Mouse (Mus musculus) CD4-positive helper T cell, adult 2 months (primary cell): ENCODE results near the gene Kif22.
A peak's percentile ranks its signal among the peaks of the same experiment; 100 is the strongest.
"Not testable (repeated sequence)": the region's sequence is repeated elsewhere in the genome, so short reads cannot be mapped to it uniquely, and the experiment has no call there.

Source experiments
- DNase-seq: peaks from one replicate; pipeline ENCODE4 v3.0.0-alpha.2; 2012; ENCODE audit warnings: low read depth, missing footprints, low spot score

Gene Kif22

DNA sequence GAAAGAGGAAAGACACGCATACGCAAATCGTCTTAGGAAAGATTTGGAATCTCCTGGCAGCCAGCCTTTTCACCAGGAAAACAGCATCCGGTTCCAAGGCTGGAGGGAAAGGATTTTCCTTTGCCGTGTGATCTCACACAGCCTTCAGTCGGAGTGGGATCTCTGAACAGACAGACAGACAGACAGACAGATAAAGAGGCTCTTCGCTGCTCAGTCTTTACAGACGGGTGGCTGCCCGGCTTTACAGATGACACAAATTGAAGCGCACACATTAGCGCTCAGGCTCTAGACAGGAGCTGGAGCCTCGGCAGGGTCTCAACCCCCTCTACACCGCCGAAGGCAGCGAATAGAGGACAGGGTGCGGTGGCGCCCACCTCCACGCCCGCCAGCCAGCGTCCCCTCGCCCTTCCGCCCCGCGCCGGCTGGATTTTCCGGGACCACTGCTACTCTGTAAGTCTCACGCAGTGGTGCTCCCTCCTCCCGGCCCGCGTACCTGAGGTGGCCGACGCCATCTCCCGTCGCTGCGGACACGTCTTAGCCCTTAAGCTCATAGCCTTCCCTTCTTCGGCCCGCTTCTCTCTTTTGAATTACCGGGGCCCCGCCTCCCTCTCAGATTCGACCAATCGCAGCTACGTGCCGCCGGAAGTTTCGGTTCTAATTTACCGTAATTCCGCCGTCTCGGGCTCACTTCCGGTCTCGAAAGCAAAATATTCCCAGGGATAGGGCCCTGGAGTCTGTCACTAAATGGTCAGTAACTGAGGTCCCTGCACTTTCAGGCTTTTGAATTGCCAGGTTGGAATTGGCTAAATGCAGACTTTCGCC lies at the start of gene Kif22:
Kif22 (minus strand) TSS at position 621 of the 822 bp plus-strand sequence.
- DNase-seq, result peak; percentile 87

GRCm38 (mm10) chr7:127091114-127091896 lies 49.0 kb upstream of the Kif22 start, which contains the start of gene AI467606:
Gene AI467606 (plus strand): TSS chr7:127091359.
- DNase-seq, result peak; percentile 98

DNA sequence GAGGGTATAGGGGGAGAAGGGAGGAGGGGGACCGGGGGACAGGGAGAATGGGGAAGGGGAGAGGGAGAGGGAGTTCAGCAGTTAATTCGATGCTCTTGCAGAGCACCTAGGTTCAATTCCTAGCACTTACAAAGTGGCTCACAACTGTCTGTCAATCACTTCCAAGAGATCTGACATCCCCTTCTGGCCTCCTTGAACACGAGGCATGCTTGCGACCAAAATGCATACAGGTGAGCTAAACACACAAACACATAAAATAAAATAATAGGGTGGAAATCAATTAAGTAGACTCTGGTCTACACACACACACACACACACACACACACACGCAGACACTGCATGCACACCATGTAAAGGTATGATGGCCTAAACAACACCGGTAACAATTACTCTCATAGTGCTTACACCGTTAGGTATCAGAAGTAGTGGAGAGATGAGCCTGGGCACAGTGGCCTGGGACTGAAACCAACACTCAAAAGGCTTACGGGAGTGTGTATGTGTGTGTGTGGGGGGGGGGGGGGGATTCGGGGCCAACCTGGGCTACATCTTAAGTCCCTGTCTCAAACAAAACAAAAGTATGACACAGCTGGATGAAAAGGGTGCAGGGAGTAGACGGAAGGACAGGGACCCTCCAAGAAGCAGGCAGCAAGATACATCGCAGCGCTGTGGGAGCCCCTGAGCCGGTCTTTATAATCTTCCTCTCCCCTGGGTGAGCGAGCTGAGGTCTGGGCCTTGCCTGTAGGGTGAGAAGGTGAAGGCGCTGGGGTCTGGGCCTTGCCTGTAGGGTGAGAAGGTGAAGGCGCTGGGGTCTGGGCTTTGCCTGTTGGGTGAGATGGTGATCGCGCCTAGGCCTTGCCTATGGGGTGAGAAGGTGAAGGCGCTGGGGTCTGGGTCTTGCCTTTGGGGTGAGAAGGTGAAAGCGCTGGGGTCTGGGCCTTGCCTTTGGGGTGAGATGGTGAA lies 48.2 kb upstream of the Kif22 start:
- peak; percentile 73 for DNase-seq

- DNase-seq, result peak; percentile 71
These were observed 46.9 kb upstream of the Kif22 start for GRCm38 (mm10) chr7:127088901-127089845.

GRCm38 (mm10) chr7:127088083-127088482 lies 45.8 kb upstream of the Kif22 start:
- no peak for DNase-seq

- DNase-seq, result not testable (repeated sequence)
These were observed 45.2 kb upstream of the Kif22 start, which contains the start of gene Zg16 for GRCm38 (mm10) chr7:127087278-127088010. Gene Zg16 (minus strand): TSS chr7:127087328.

DNA sequence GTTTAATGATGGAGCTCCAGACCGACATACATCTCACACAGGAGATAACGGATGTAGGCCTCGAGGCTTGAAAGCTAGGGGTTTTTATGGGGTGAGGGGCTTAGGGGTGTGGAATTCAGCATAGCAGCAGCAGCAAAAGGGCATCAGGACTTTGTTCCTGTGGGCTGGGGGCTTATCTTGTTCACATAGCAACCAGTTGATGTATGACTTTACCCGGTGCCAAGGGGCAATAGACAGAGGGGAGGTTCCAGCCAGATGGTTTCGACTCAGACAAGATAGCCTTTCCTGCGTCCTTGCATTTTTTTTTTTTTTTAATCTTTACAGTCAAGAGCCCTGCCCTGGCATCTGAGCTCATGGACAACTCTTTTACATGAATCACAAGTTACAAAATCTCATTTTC lies 43.5 kb upstream of the Kif22 start:
- not testable (repeated sequence) for DNase-seq

- DNase-seq, result no peak
These were observed 42.5 kb upstream of the Kif22 start for GRCm38 (mm10) chr7:127084794-127085193.

DNA sequence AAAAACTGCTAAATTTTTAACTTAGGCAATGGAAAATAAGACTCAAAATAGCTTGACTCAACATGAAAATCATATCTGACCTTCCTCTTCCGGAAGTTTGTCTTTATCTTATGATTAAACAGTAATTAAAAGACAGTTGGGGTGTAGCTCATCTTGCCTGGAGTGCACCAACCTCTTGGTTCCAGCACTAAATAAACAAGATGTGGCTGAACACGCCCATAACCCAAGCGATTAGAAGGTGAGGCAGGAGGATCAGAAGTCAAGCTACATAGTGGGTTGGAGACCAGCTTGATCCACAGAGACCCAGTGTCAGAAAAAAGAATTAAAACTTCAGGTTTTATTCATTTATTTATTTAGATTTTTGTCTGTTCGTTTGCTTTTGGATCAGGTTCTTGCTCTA lies 41.4 kb upstream of the Kif22 start:
- peak; percentile 72 for DNase-seq

DNA sequence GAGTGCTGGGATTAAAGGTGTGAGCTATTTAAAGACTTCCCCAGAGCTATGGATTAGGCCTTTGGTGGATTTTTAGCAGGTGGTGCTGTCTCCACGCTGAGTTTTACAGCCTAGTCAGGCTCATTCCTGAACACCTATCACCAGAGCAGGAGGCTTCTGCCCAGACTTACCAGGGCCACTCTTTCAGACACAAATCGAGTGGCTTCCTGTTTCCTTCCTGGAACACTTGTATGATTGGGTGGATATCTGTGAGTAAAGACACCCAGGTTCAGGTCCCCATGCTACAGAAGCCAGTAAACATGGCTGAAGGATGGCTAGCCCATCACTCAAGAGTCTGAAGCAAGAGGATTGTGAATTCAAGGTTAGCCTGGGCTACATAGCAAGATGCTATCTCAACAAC lies 40.7 kb upstream of the Kif22 start:
- peak; percentile 41 for DNase-seq

DNA sequence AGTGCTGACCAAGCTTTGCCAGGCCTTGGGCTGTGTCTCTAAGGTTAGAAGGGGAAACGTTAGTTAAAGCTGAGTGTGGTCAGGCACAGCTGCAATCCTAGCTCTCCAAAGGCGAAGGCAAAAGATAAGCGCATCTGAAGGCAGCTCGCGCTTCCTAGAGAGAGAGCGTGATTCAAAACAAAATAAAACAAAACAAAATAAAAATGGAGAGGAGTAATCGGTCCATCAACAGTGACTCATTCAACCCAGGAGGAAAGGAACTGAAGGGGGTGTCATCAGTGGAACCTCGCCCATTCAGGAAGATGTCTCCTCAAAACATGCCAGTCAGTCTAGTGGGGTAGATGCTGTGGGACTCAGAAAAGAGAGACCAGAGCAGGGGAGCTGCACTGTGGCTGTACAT lies 40.0 kb upstream of the Kif22 start:
- peak; percentile 53 for DNase-seq

DNA sequence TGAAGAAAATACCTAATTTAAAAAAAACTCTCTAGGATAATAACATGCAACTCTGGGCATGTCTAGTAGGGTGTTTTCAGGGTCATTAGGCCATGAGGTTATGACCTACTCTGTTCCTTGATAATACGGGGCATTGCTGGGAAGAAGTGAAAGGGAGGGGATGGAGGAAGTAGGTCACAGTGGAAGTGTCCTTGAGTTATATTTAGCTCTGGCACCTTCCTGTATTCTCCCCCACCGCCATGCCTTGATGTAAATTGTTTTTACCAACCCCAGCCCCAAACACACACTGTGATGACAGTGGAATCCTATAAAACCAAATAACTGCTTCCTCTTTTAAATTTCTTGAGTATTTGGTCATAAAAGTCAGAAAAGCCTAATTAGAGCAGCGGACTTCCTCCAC lies 37.8 kb upstream of the Kif22 start:
- DNase-seq, result no peak

DNA sequence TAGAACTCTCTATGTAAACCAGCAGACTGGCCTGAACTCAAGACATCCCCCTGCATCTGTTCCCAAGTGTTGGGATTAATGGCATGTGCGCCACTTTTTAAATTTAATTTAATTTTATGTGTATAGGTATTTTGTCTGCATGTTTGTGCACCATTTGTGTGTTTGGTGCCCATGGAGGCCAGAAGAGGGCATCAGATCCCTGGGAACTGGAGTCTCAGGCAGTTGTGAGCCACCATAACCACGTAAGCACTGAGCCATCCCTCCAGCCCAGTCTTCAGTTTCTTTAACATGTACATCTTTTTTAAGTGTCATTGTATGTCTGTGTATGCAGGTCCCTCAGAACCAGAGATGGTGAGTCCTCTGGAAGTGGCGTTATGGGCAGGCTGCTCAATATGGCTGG lies 35.4 kb upstream of the Kif22 start:
- peak; percentile 55 for DNase-seq

DNA sequence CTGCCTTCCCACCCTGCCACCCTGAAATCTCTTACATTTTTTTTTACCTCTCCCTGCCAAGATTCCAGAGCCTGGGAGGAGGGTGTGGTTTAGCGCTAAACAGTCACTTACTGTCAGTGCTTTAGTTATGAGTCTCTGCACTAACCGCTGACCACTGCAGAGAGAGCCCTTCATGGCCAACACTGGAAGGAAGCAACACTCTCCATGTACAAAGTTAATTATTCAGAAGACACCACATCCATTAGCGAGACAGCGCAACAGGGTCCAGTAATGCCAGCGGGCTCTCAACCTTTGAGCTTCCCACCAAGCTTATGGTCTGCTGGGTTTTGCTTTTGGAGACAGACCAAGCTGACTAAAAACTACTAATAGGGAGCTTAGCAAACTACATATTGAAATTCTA lies 33.9 kb upstream of the Kif22 start:
- no peak for DNase-seq

DNA sequence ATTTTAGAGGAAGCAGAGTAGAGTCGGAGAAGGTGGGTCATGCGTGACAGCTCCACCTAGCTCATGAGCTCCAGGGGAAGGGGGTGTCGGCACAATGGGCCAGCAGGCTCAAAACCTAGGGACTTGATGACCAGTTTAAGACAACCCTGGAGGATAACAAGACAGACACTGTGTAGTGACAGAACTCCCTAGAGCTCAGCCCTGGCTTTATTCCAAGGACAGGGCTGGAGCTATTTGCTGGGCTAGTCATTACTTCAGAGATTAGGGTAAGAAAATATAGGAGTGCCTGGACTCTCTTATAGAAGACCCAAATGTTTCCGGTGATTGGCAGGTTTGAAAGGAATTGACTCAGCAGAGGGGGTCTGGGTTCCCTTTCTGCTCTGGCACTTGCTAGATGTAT lies 30.9 kb upstream of the Kif22 start:
- no peak for DNase-seq

GRCm38 (mm10) chr7:127070871-127071413 lies 28.7 kb upstream of the Kif22 start:
- DNase-seq, result no peak

- DNase-seq, result no peak
These were observed 24.0 kb upstream of the Kif22 start for GRCm38 (mm10) chr7:127066317-127066716.

DNA sequence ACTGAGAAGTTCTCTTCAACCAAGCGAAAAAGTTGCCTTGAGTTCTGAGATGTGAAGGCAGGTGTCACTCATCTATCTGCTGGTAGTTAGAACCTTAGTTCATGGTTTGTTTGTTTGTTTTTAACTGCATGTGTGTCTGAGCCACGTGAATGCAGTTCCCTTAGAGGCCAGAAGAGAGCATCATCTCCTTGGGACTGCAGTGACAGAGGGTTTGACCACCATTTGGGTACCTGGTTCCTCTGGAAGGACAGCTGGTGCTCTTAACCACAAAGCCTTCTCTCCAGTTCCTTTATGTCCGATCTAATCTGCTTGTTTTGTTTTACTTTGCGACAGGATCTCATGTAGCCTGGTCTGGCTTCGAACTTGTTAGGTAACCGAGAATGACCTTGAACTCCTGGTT lies 23.3 kb upstream of the Kif22 start:
- no peak for DNase-seq

DNA sequence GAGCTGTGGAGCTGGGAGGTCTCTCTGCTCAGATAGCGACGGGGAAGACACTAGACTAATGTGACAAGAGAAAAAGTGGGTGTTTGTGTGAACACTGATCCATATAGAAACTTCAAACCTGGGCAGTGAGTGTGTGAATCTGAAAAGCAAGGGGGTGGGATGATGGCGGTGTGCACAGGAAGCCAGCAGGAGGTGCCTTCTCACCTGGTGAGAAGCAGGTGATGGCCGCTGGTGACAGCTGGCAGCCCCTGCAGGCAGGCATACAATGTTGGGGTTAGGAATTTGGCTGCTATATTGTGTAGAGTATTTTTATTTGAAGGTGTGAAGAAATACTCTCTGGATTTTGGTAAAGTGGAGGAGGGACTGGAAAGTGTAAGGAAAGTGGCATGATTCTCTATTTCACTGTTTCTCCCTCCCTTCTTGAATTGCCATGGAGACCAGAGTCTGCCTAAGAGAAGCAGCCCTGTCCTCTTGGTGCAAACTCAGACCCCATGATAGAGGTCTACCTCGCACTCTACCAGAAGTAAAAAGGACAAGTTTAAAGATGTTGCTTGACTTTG lies 12.8 kb upstream of the Kif22 start:
- peak; percentile 31 for DNase-seq
